Mouse (Mus musculus) thymus, postnatal 25 days (tissue): ENCODE data around the gene Lsm11.
"Not testable (repeated sequence)": the region's sequence is repeated elsewhere in the genome, so short reads cannot be mapped to it uniquely, and the experiment has no call there.

ENCODE experiments used
- DNase-seq: peaks from one replicate; pipeline ENCODE4 v3.0.0; 2022

The Lsm11 gene

GRCm38 (mm10) chr11:45881026-45881682, 63.6 kb downstream of the Lsm11 start:
- no peak for DNase-seq

GRCm38 (mm10) chr11:45879366-45879765, 65.4 kb downstream of the Lsm11 start:
- DNase-seq, result not testable (repeated sequence)
